Mouse (Mus musculus): Measurements from ENCODE around the gene Gm42417.

DNA sequence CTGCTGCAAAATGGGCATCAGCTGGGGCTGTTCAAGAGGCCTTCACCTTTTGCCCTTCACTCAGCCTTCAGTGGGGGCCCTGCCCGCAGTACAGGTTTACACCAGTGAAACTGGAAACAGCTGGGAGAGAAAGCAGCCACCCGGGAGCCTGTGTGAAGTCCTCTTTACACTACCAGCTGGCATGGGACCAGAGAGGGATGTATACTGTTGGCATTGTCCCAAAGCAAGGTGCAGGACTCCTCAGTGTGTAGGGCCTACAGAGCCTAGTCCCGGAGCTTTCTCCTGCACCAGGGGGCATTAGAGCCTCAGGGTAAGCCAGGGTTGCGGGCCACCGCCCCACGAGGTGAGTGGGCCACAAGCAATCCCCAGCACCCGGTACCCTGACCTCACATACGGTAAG lies 8.7 kb downstream of the Gm42417 start:
- TF ChIP-seq POLR2A (IDR thresholded peaks at IDR 0.05; ENCODE audit: borderline replicate concordance, extremely low read depth, low read depth, low read length) (no peak), CTCF (IDR thresholded peaks at IDR 0.05; ENCODE audit: insufficient read depth, low read length) (no peak)
